Mouse (Mus musculus) limb, embryonic 12.5 days (tissue): Measurements from ENCODE around the gene Nptxr. TPM values are rescaled to one million over a fixed set of nuclear protein-coding genes. Genes with fewer than 3 reads are reported as not detected.

ENCODE experiments used
- ATAC-seq: fragments of 200-750 bp; cut with Nextera tagmentation; 2 replicates; pipeline ENCODE4 v1.8.0; 2017; ENCODE audit warnings: low read depth, moderate TSS enrichment; ENCODE audit not compliant: insufficient number of reproducible peaks, insufficient read depth, low FRiP score, low TSS enrichment
- H3K27ac ChIP-seq: fragments of 300-500 bp; sonication (generic); 2 replicates; pipeline ENCODE4 v1.5.1; 2016; ENCODE audit warnings: mild to moderate bottlenecking, moderate library complexity
- H3K27me3 ChIP-seq: fragments of 300-500 bp; sonication (generic); 2 replicates; pipeline ENCODE4 v1.6.1; 2016; ENCODE audit warnings: mild to moderate bottlenecking, moderate library complexity
- H3K36me3 ChIP-seq: fragments of 300-500 bp; sonication (generic); 2 replicates; pipeline ENCODE4 v1.6.1; 2016; ENCODE audit warnings: mild to moderate bottlenecking, moderate library complexity
- H3K4me1 ChIP-seq: fragments of 300-500 bp; sonication (generic); replicated peaks from 2 replicates; pipeline ENCODE4 v1.6.1; 2016
- H3K4me2 ChIP-seq: fragments of 300-500 bp; sonication (generic); 2 replicates; pipeline ENCODE4 v1.6.1; 2016; ENCODE audit warnings: mild to moderate bottlenecking, moderate library complexity
- H3K4me3 ChIP-seq: fragments of 300-500 bp; sonication (generic); replicated peaks from 2 replicates; pipeline ENCODE4 v1.5.1; 2016; ENCODE audit warnings: mild to moderate bottlenecking
- H3K9ac ChIP-seq: fragments of 300-500 bp; sonication (generic); replicated peaks from 2 replicates; pipeline ENCODE4 v1.6.1; 2016; ENCODE audit warnings: mild to moderate bottlenecking, moderate library complexity
- H3K9me3 ChIP-seq: fragments of 300-500 bp; sonication (generic); 2 replicates; pipeline ENCODE4 v1.6.1; 2016; ENCODE audit warnings: mild to moderate bottlenecking, moderate library complexity
- WGBS: fragments of 180-500 bp; shearing (Covaris S2); methylation state at CpG from one replicate; pipeline ENCODE4 v1.1.7; 2016; 5-methylcytosine and 5-hydroxymethylcytosine counted together
- polyA plus RNA-seq: library from polyadenylated mRNA; unstranded; fragments of >200 nt; fragmentation: Nextera tagmentation; extraction: Ambion mirVana; gene quantifications from 2 replicates; pipeline ENCODE4 v1.2.1, GENCODE M21; 2016

Gene Nptxr
- polyA plus RNA-seq, 1 experiment from 2014 or later, result 2.0 TPM

- no peak overlapping the region for H3K9ac ChIP-seq
- 70% methylated on average over 1 of the region's 1 CpGs for WGBS
- H3K27me3 ChIP-seq, result peaks cover 27% of the 10 kb centered on the region
- no peak overlapping the region for H3K27ac ChIP-seq
- no peak overlapping the region for H3K4me3 ChIP-seq
- no peaks in the 10 kb centered on the region for H3K9me3 ChIP-seq
- H3K4me1 ChIP-seq, result no peaks in the 10 kb centered on the region
- ATAC-seq, result no peak
- no peaks in the 10 kb centered on the region for H3K36me3 ChIP-seq
- H3K4me2 ChIP-seq, result no peak overlapping the region
Measured at GRCm38 (mm10) chr15:79785056-79785455, 19.5 kb downstream of the Nptxr start.

DNA sequence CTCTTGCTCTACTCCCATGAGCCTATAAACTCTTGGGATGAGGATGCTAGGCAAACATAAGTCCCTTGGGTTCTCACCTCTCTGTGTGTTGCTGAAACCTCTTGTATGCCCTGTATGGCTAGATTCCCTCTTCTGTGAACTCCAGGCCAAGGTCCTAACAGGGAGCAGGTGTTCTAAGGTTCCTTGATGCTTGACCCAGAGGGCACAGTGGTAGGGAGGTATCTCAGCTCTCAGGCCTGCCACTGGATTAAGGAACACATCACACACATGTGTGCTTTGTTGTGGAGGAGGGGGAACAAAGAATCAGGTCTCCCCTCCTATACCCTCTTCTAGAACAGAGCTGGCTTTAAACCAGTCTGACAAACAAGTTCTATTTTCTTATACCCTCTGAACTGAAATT is 26.8 kb downstream of the Nptxr start, which contains the start of gene Dnal4:
Dnal4 (minus strand) TSS at position 101 of the 400 bp plus-strand sequence.
- Histone ChIP-seq H3K4me2 (no peak within 1 kb of the TSS), H3K9ac (no peak within 1 kb of the TSS), H3K4me1 (peaks cover 14% of the 10 kb centered on the region), H3K9me3 (no peaks in the 10 kb centered on the region), H3K4me3 (no peak within 1 kb of the TSS), H3K27ac (no peak within 1 kb of the TSS), H3K27me3 (no peaks in the 10 kb centered on the region), H3K36me3 (no peaks in the 10 kb centered on the region)
- no peak for ATAC-seq

GRCm38 (mm10) chr15:79775662-79776061 is 28.9 kb downstream of the Nptxr start:
- no peak overlapping the region for H3K4me3 ChIP-seq
- ATAC-seq, result no peak
- H3K9me3 ChIP-seq, result no peaks in the 10 kb centered on the region
- no peak overlapping the region for H3K9ac ChIP-seq
- H3K27ac ChIP-seq, result no peak overlapping the region
- WGBS, result 67% methylated on average over 7 of the region's 7 CpGs
- no peaks in the 10 kb centered on the region for H3K27me3 ChIP-seq
- peaks cover 20% of the 10 kb centered on the region for H3K4me1 ChIP-seq
- no peak overlapping the region for H3K4me2 ChIP-seq
- no peaks in the 10 kb centered on the region for H3K36me3 ChIP-seq

- 1% methylated on average over 50 of the region's 50 CpGs for WGBS
- peak overlapping the region; percentile 70 for H3K27ac ChIP-seq
Measured at GRCm38 (mm10) chr15:79774117-79775027, 30.2 kb downstream of the Nptxr start.

GRCm38 (mm10) chr15:79770629-79771240 is 33.8 kb downstream of the Nptxr start:
- no peak overlapping the region for H3K27ac ChIP-seq
- no peaks in the 10 kb centered on the region for H3K27me3 ChIP-seq
- no peak overlapping the region; the same call in 1 of the 2 replicates for H3K9ac ChIP-seq
- H3K4me2 ChIP-seq, result no peak overlapping the region
- ATAC-seq, result no peak
- H3K36me3 ChIP-seq, result peaks cover 4% of the 10 kb centered on the region; the same call in 1 of the 2 replicates
- H3K4me1 ChIP-seq, result peaks cover 22% of the 10 kb centered on the region
- no peak overlapping the region for H3K4me3 ChIP-seq
- H3K9me3 ChIP-seq, result no peaks in the 10 kb centered on the region
- WGBS, result 69% methylated on average over 21 of the region's 21 CpGs

More at GRCm38 (mm10) chr15:79774117-79775027, 30.2 kb downstream of the Nptxr start:
- H3K9me3 ChIP-seq, result no peaks in the 10 kb centered on the region
- peaks cover 22% of the 10 kb centered on the region for H3K4me1 ChIP-seq
- H3K36me3 ChIP-seq, result no peaks in the 10 kb centered on the region
- peak overlapping the region; percentile 88 for H3K4me3 ChIP-seq
- no peaks in the 10 kb centered on the region for H3K27me3 ChIP-seq
- ATAC-seq, result peak; percentile 97
- H3K4me2 ChIP-seq, result peak overlapping the region; percentile 78
- peak overlapping the region; percentile 83 for H3K9ac ChIP-seq

DNA sequence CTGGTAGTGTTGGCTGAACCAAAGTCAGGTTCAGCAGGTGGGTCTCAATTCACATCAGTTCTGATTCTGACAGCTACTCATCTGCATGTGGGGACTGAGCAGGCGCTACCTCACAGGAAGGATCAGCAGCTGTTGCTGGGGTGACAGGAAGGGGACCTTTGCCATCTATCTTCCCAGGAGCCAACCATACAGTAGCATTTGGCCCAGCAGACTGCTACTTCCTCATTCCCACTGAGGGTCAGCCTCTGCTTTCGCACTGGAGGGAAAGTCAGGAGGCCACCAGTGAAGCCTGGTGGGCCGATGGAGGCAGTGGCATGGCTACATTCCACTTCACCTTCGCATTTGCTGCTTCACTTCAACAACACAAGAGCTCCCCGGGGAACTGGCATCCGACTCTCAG is 36.3 kb downstream of the Nptxr start:
- Histone ChIP-seq H3K9me3 (no peaks in the 10 kb centered on the region), H3K27ac (no peak overlapping the region), H3K9ac (no peak overlapping the region), H3K4me2 (no peak overlapping the region), H3K4me1 (peaks cover 10% of the 10 kb centered on the region), H3K4me3 (no peak overlapping the region), H3K27me3 (no peaks in the 10 kb centered on the region), H3K36me3 (peaks cover 28% of the 10 kb centered on the region)
- 66% methylated on average over 6 of the region's 6 CpGs for WGBS
- ATAC-seq, result no peak

DNA sequence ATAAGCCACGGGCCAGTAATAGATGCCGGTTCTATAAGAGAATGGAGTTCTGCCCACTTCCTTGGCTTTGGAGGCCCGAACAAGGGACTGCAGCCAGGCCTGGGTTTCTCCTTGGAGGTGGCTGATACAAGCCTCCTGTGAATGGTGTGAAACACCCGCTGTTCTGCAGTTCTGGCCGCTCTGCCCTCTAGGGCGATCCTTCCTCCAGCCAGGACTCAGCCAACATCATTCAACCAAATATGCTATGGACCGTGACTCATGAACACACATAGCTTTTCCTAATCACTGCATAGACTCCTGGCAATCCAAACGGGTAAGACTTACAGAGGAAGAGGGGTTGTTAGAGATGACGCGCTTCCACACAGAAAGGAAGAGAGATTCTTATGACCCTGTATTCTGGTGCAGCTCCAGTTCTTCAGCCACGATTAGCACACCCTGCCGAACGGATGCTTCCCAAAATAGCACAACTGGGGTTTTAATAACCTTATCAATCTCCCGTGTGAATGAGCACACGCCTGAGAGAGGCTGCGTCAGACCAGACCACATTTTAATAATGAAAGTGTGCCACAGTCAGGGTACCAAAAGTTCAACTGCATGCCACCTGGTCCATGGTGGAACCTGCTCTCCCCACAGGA is 37.1 kb downstream of the Nptxr start:
- H3K36me3 ChIP-seq, result peaks cover 36% of the 10 kb centered on the region
- no peaks in the 10 kb centered on the region for H3K27me3 ChIP-seq
- ATAC-seq, result no peak
- 86% methylated on average over 16 of the region's 16 CpGs for WGBS
- no peak overlapping the region for H3K27ac ChIP-seq
- no peak overlapping the region for H3K9ac ChIP-seq
- no peak overlapping the region for H3K4me3 ChIP-seq
- no peak overlapping the region for H3K4me2 ChIP-seq
- H3K9me3 ChIP-seq, result no peaks in the 10 kb centered on the region
- H3K4me1 ChIP-seq, result peaks cover 7% of the 10 kb centered on the region; the same call in 1 of the 2 replicates

- Histone ChIP-seq H3K36me3 (peaks cover 45% of the 10 kb centered on the region), H3K4me1 (peaks cover 7% of the 10 kb centered on the region; the same call in 1 of the 2 replicates), H3K4me2 (no peak overlapping the region), H3K4me3 (no peak overlapping the region), H3K27me3 (no peaks in the 10 kb centered on the region), H3K27ac (no peak overlapping the region), H3K9ac (no peak overlapping the region), H3K9me3 (no peaks in the 10 kb centered on the region)
- WGBS, result 87% methylated on average over 10 of the region's 10 CpGs
- ATAC-seq, result no peak
Measured at GRCm38 (mm10) chr15:79766586-79767071, 37.9 kb downstream of the Nptxr start.

GRCm38 (mm10) chr15:79766168-79766567 is 38.4 kb downstream of the Nptxr start:
- peaks cover 48% of the 10 kb centered on the region for H3K36me3 ChIP-seq
- no peak overlapping the region for H3K4me3 ChIP-seq
- H3K27ac ChIP-seq, result no peak overlapping the region
- peaks cover 7% of the 10 kb centered on the region; the same call in 1 of the 2 replicates for H3K4me1 ChIP-seq
- no peak for ATAC-seq
- no peak overlapping the region for H3K4me2 ChIP-seq
- 48% methylated on average over 9 of the region's 10 CpGs for WGBS
- no peaks in the 10 kb centered on the region for H3K27me3 ChIP-seq
- no peak overlapping the region for H3K9ac ChIP-seq
- no peaks in the 10 kb centered on the region for H3K9me3 ChIP-seq

DNA sequence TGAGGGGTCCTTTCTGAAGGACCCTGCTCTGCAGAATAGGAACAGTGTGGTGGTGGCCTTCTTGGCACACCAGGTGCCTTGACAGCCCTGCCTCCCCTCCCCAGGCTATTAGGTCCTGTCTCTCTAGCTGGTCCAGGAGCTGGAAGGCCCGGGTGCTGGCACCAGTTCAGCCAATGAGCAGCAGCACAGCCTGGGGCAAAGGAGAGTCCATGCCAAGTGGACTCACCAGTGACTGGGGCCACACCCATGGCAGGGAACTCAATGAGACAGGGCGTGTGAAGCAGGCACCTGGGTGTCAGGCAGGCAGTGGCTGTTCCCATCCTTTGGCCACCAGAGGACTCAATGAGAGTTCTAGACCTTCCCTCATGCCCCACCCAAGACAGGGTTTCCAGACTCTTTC is 39.2 kb downstream of the Nptxr start:
- no peak overlapping the region for H3K4me3 ChIP-seq
- no peak overlapping the region; the same call in 1 of the 2 replicates for H3K9ac ChIP-seq
- no peak overlapping the region for H3K4me2 ChIP-seq
- WGBS, result 76% methylated on average over 2 of the region's 2 CpGs
- H3K36me3 ChIP-seq, result peaks cover 55% of the 10 kb centered on the region
- no peaks in the 10 kb centered on the region for H3K4me1 ChIP-seq
- ATAC-seq, result no peak
- H3K27me3 ChIP-seq, result no peaks in the 10 kb centered on the region
- no peaks in the 10 kb centered on the region for H3K9me3 ChIP-seq
- H3K27ac ChIP-seq, result no peak overlapping the region
